Mouse (Mus musculus): ENCODE measurements around the gene Srsf9. TPM values are rescaled to one million over a fixed set of nuclear protein-coding genes. Genes with fewer than 3 reads are reported as not detected.

Srsf9 gene
- total and polyA plus RNA-seq, 3 experiments = 80.0 to 170 TPM; not detected in 1

DNA sequence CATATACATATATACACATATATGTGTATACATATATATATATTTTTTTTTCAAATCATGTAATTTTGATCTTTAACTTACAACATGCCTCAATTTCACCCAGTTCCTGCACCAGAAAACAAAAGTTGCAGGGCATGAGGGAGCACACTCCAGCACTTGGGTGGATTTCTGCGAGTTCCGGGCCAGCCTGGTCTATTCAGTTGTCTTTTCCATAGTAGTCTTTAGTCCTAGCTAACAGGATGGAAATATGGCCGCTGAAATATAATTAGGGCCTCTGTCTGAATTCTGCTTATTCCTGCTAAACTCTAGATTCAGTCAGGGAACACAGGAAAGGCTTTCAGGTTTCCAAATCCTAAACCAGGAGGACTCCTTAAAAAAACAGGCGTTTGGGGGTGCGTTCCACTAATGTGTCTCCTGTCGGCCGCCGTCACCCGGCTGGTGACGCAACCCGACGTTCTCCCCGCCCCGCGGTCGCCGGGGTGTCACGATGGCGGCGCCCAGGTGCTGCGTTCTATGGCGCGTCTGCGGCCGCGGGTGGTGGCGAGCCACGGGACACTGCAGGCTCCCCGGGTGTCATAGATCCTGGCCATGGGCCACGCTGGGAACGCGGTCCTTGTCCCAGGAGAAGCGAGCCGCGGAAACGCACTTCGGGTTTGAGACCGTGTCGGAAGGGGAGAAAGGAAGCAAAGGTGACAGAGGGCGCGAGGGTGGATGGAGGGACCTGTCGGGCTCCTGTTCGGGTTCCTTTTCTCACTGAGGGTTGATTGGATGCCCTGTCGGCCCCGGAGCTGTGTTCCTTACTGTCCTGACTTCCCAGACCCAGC lies 47.5 kb upstream of the Srsf9 start, which contains the start of gene Coq5 (continued):
- TF ChIP-seq MEF2A (IDR thresholded peaks at IDR 0.05; ENCODE audit: extremely low read depth, insufficient replicate concordance, low read depth, low read length, poor library complexity, severe bottlenecking) (no peak), USF1 (IDR thresholded peaks at IDR 0.05; ENCODE audit: low read depth, low read length) (0 out of 2 replicates have a peak, but pooled peaks have one; percentile 17), SIN3A (IDR thresholded peaks at IDR 0.05; ENCODE audit: low read length) (peak; percentile 94), UBTF (IDR thresholded peaks at IDR 0.05; ENCODE audit: borderline replicate concordance, insufficient read depth, low read depth, low read length) (no peak), HCFC1 (IDR thresholded peaks at IDR 0.05; ENCODE audit: low read depth, low read length) (peak; percentile 90), KAT2A (conservative IDR thresholded peaks at IDR 0.05; ENCODE audit: low read depth, low read length) (no peak; the same call in 1 of the 2 replicates), E2F4 (IDR thresholded peaks at IDR 0.05; ENCODE audit: borderline replicate concordance, low read depth, low read length) (no peak), SMC3 (IDR thresholded peaks at IDR 0.05; ENCODE audit: low read depth, low read length) (no peak), ELF1 (IDR thresholded peaks at IDR 0.05; ENCODE audit: low read depth, low read length) (no peak), MYC (IDR thresholded peaks at IDR 0.05; ENCODE audit: low read depth, low read length) (no peak), GATA1 (IDR thresholded peaks at IDR 0.05; ENCODE audit: low read depth, low read length) (no peak), NRF1 (IDR thresholded peaks at IDR 0.05; ENCODE audit: insufficient read depth, low read depth, low read length, poor library complexity, severe bottlenecking) (peak; percentile 31; the same call in 1 of the 2 replicates), JUND (IDR thresholded peaks at IDR 0.05; ENCODE audit: low read depth, low read length) (no peak), RCOR1 (IDR thresholded peaks at IDR 0.05; ENCODE audit: low read depth, low read length) (no peak), MXI1 (IDR thresholded peaks at IDR 0.05; ENCODE audit: low read depth, low read length) (peak; percentile 94), CHD2 (IDR thresholded peaks at IDR 0.05; ENCODE audit: low read length) (no peak)

GRCm38 (mm10) chr5:115280050-115280687 lies 46.8 kb upstream of the Srsf9 start:
- Histone ChIP-seq H3K27ac (ENCODE audit: control insufficient read depth, low read depth, low read length) (peak overlapping the region; percentile 70), H3K4me1 (ENCODE audit: control insufficient read depth in 1 of 2, insufficient read depth in 2 of 2, low read length in 2 of 2) (peaks cover 11 to 13% of the 10 kb centered on the region in 2 experiments; a peak in 3 of 4 replicates)
- peak; percentile 56 for DNase-seq (ENCODE audit: low read depth, low spot score)

More at GRCm38 (mm10) chr5:115280050-115280687, 46.8 kb upstream of the Srsf9 start:
- Histone ChIP-seq H3K36me3 (ENCODE audit: control insufficient read depth in 1 of 2, insufficient read depth in 2 of 2, low read length in 2 of 2) (peaks cover 7 to 19% of the 10 kb centered on the region in 2 experiments; a peak in 3 of 4 replicates), H3K27me3 (ENCODE audit: control insufficient read depth in 1 of 2, insufficient read depth in 2 of 2, low read length in 2 of 2) (no peaks in the 10 kb centered on the region), H3K4me3 (ENCODE audit: control insufficient read depth in 1 of 2, insufficient read depth in 1 of 2, low read depth in 2 of 2, low read length in 2 of 2) (peak overlapping the region; percentile 88 to 100), H3K9me3 (replicated peaks; ENCODE audit: insufficient read depth, low read length) (no peaks in the 10 kb centered on the region), H3K9ac (ENCODE audit: control insufficient read depth, low read depth, low read length, poor library complexity, severe bottlenecking) (peak overlapping the region; percentile 98), H3K79me2 (ENCODE audit: control insufficient read depth, insufficient read depth, low read length, poor library complexity) (peaks cover 24% of the 10 kb centered on the region)
- TF ChIP-seq CTCF (IDR thresholded peaks at IDR 0.05 in 2 of 3, conservative IDR thresholded peaks at IDR 0.05 in 1 of 3; ENCODE audit: control insufficient read depth in 1 of 3, insufficient read depth in 1 of 3, low read depth in 2 of 3, low read length in 3 of 3, poor library complexity in 1 of 3, severe bottlenecking in 1 of 3) (peak in 2 of 3 experiments; percentile 5 to 9; a peak in 2 of 6 replicates), TCF12 (IDR thresholded peaks at IDR 0.05; ENCODE audit: low read depth, low read length) (0 out of 2 replicates have a peak, but pooled peaks have one; percentile 11), TBP (IDR thresholded peaks at IDR 0.05; ENCODE audit: low read depth, low read length) (no peak)
